8 mouse cellular contexts compared by ENCODE assay signal in genomic region chr12:100290711-100291685, GRCm38 (mm10).
DNase-seq lines count a peak whose midpoint lies in the region; ATAC-seq and TF ChIP-seq lines count a peak whose summit lies in the region.

No protein-coding gene starts in this region.

- ATAC-seq in lung, embryonic 15.5 days (ENCODE audit: borderline replicate concordance, extremely low read depth, low FRiP score, low TSS enrichment) = peak; percentile 54
- ATAC-seq in embryonic facial prominence, embryonic 13.5 days (ENCODE audit: insufficient number of reproducible peaks, insufficient read depth, low FRiP score, low TSS enrichment, low read depth) = no peak
- peak; percentile 77 for ATAC-seq in hindbrain, embryonic 12.5 days (ENCODE audit: low FRiP score)

- DNase-seq in lung, adult 2 months = no peak
- DNase-seq in left cerebral cortex, adult 9 months (ENCODE audit: low spot score in 2 of 2) = peak; percentile 73 to 89
- DNase-seq in adrenal gland, postnatal 4 days (ENCODE audit: low spot score in 2 of 2) = no peak
- no peak for DNase-seq in spleen, postnatal 4 days (ENCODE audit: low spot score in 2 of 2)

- no peaks in the 10 kb centered on the region for H3K36me3 ChIP-seq in lung, embryonic 15.5 days
- H3K36me3 ChIP-seq in embryonic facial prominence, embryonic 13.5 days = no peaks in the 10 kb centered on the region
- no peaks in the 10 kb centered on the region for H3K36me3 ChIP-seq in hindbrain, embryonic 12.5 days

- no peaks in the 10 kb centered on the region for H3K9me3 ChIP-seq in lung, embryonic 15.5 days
- H3K9me3 ChIP-seq in embryonic facial prominence, embryonic 13.5 days = no peaks in the 10 kb centered on the region
- H3K9me3 ChIP-seq in hindbrain, embryonic 12.5 days (replicated peaks) = peaks cover 6% of the 10 kb centered on the region; the same call in 1 of the 2 replicates

- peaks cover 47% of the 10 kb centered on the region for H3K4me1 ChIP-seq in lung, embryonic 15.5 days
- peaks cover 14% of the 10 kb centered on the region for H3K4me1 ChIP-seq in lung, adult 2 months (ENCODE audit: control insufficient read depth, insufficient read depth, low read length)
- peaks cover 39% of the 10 kb centered on the region for H3K4me1 ChIP-seq in embryonic facial prominence, embryonic 13.5 days
- H3K4me1 ChIP-seq in hindbrain, embryonic 12.5 days = peaks cover 30% of the 10 kb centered on the region
- H3K4me1 ChIP-seq in olfactory bulb, adult 2 months (ENCODE audit: control insufficient read depth, insufficient read depth, low read length) = peaks cover 43% of the 10 kb centered on the region

- no peak overlapping the region for H3K9ac ChIP-seq in lung, embryonic 15.5 days
- H3K9ac ChIP-seq in embryonic facial prominence, embryonic 13.5 days = no peak overlapping the region
- H3K9ac ChIP-seq in hindbrain, embryonic 12.5 days = no peak overlapping the region

- H3K27ac ChIP-seq in lung, embryonic 15.5 days = peak overlapping the region; percentile 91
- peak overlapping the region; percentile 84 for H3K27ac ChIP-seq in embryonic facial prominence, embryonic 13.5 days
- H3K27ac ChIP-seq in hindbrain, embryonic 12.5 days = peak overlapping the region; percentile 82
- peak overlapping the region; percentile 88 for H3K27ac ChIP-seq in olfactory bulb, adult 2 months (ENCODE audit: insufficient read depth, low read depth, low read length)

- no peak for TF ChIP-seq CTCF in lung, adult 2 months (IDR thresholded peaks at IDR 0.05; ENCODE audit: insufficient read depth, low read length)
- no peak for TF ChIP-seq CTCF in olfactory bulb, adult 2 months (IDR thresholded peaks at IDR 0.05; ENCODE audit: insufficient read depth, low read depth, low read length)

- 42% methylated on average over 18 of the region's 18 CpGs for WGBS in lung, embryonic 15.5 days
- WGBS in lung, adult 2 months = 65% methylated on average over 18 of the region's 18 CpGs
- WGBS in embryonic facial prominence, embryonic 13.5 days = 43% methylated on average over 18 of the region's 18 CpGs
- 31% methylated on average over 18 of the region's 18 CpGs for WGBS in hindbrain, embryonic 12.5 days
- 28% methylated on average over 18 of the region's 18 CpGs for WGBS in olfactory bulb, adult 2 months

- no peak for TF ChIP-seq POLR2A in lung, adult 2 months (IDR thresholded peaks at IDR 0.05; ENCODE audit: borderline replicate concordance, extremely low read depth, low read depth, low read length)
- no peak for TF ChIP-seq POLR2A in olfactory bulb, adult 2 months (IDR thresholded peaks at IDR 0.05; ENCODE audit: insufficient read depth, low read depth, low read length)

- no peak overlapping the region for H3K4me2 ChIP-seq in lung, embryonic 15.5 days
- H3K4me2 ChIP-seq in embryonic facial prominence, embryonic 13.5 days = no peak overlapping the region
- no peak overlapping the region for H3K4me2 ChIP-seq in hindbrain, embryonic 12.5 days (replicated peaks)

- no peak overlapping the region for H3K4me3 ChIP-seq in lung, embryonic 15.5 days
- H3K4me3 ChIP-seq in lung, adult 2 months (replicated peaks; ENCODE audit: extremely low read depth, low read depth, low read length) = no peak overlapping the region
- H3K4me3 ChIP-seq in embryonic facial prominence, embryonic 13.5 days = no peak overlapping the region
- no peak overlapping the region for H3K4me3 ChIP-seq in hindbrain, embryonic 12.5 days
- H3K4me3 ChIP-seq in olfactory bulb, adult 2 months (ENCODE audit: insufficient read depth, low read depth, low read length) = no peak overlapping the region

- H3K27me3 ChIP-seq in lung, embryonic 15.5 days = no peaks in the 10 kb centered on the region
- no peaks in the 10 kb centered on the region for H3K27me3 ChIP-seq in embryonic facial prominence, embryonic 13.5 days
- no peaks in the 10 kb centered on the region for H3K27me3 ChIP-seq in hindbrain, embryonic 12.5 days

Comparison
In these comparisons a context has a peak if more than half of its experiments do, and no peak if none do; other contexts are left out.
1. DNase-seq: peak in left cerebral cortex, adult 9 months (2 of 2); none in lung, adult 2 months (single experiment), adrenal gland, postnatal 4 days (0 of 2) and spleen, postnatal 4 days (0 of 2).
2. Peak in every context shown above with its lines, with median percentiles within 50 percentile points of each other: H3K27ac ChIP-seq.